Mouse (Mus musculus): ENCODE data around the gene Hoxb9. TPM values are rescaled to one million over a fixed set of nuclear protein-coding genes. Genes with fewer than 3 reads are reported as not detected.

Hoxb9 gene
- 0.09 TPM in 1 of 2 replicates, not detected in the other for polyA plus RNA-seq (2015; fragmentation: Nextera tagmentation; extraction: Ambion mirVana)

DNA sequence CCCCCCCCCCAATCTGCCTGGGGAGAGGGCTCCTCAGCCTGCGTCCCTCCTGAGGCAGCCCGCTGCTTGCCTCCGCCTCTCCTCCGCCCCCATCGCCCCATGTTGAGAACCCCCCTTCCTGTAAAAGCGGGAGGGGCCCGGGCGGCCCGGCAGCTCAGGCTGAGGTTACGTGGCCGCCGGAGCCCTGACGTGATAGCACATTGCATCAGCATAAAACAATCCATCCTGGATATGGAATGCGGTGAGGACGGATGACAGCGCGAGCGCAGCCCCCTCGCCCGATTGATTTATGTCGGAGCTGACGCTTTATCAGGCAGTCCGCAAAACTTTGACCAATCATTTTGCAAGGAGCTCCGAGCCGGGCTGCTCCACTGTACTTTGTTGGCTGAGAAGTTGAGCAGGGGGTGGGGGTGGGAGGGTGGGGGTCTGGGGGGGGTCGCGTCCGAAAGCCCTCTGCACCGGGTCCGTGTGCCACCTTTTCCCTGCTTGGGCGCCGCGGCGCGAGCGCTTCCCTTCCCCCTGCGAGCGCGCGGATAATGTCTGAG, at the start of gene Hoxb9:
Hoxb9 (plus strand) TSS at position 462 of the 545 bp plus-strand sequence.
- DNase-seq (ENCODE audit: low spot score) = no peak

DNA sequence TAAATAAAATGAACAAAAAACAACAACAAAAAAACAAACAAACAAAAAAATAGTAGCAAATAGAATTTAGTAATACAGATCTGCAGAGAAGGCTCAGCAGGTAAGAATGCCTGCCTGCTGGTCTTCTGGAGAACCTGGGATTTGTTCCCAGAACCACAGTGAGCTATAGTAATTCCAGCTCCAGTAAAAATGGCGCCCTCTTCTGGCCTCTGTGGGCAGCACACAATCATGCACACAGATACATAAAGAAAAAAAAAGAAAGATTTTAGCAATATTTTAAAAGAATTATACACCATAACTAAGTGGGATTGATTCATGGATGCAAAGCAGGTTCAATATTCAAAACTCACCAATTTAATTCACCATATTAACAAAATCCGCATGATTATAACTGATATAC, 47.4 kb upstream of the Hoxb9 start:
- no peak for DNase-seq (ENCODE audit: low spot score)

GRCm38 (mm10) chr11:96227676-96228075, 43.6 kb upstream of the Hoxb9 start:
- no peak for DNase-seq (ENCODE audit: low spot score)

- peak; percentile 61 for DNase-seq (ENCODE audit: low spot score)
Measured at GRCm38 (mm10) chr11:96234906-96235305, 36.4 kb upstream of the Hoxb9 start.

GRCm38 (mm10) chr11:96240211-96240610, 31.0 kb upstream of the Hoxb9 start:
- peak; percentile 39 for DNase-seq (ENCODE audit: low spot score)

- DNase-seq (ENCODE audit: low spot score) = no peak
Measured at GRCm38 (mm10) chr11:96250901-96251300, 20.4 kb upstream of the Hoxb9 start.

- no peak for DNase-seq (ENCODE audit: low spot score)
Measured at GRCm38 (mm10) chr11:96251480-96252031, 19.7 kb upstream of the Hoxb9 start.

- DNase-seq (ENCODE audit: low spot score) = no peak
Measured at GRCm38 (mm10) chr11:96252541-96253120, 18.6 kb upstream of the Hoxb9 start.

DNA sequence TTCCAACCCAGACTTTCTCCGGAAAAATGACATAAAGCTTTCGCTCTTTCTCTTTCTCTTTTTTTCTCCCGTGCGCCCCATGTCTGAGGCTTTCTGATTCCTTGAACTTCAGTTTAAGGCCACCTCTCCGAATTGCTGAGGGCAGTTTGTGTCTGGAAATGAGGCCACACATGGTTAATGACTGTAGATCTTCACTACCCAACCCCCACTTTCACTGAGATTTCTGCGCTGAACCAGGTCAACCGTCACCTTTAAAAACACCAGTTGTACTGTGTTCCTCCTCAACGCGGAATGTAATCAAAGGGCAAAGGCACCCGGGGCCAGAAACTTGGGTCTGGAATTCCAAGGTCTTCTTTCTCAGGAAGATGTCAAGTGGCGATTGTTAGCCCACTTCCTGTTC, 17.0 kb upstream of the Hoxb9 start:
- DNase-seq (ENCODE audit: low spot score) = no peak

- DNase-seq (ENCODE audit: low spot score) = no peak
Measured at GRCm38 (mm10) chr11:96255111-96255995, 15.9 kb upstream of the Hoxb9 start.

DNA sequence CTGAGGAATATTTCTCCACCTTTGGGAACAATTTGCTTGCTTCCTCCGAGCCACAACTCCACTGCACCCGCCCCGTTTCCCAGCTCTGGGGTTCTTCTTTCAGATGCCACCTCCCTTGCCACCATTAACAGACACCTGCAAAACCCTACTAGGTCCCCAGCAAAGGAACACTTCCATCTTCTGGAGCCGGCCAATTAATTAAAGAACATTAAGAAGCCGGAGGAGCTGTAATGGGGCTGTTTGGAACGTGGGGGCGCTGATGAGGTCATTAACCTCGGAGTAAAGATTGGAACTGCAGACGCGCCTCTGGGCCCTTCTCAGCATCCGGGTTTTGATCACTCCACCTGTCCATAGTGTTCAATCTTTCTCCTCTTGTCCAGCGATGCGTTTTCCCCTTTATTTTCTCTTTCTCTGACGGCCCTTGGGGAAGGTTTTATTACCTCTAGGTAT, 15.2 kb upstream of the Hoxb9 start:
- DNase-seq (ENCODE audit: low spot score) = no peak

DNA sequence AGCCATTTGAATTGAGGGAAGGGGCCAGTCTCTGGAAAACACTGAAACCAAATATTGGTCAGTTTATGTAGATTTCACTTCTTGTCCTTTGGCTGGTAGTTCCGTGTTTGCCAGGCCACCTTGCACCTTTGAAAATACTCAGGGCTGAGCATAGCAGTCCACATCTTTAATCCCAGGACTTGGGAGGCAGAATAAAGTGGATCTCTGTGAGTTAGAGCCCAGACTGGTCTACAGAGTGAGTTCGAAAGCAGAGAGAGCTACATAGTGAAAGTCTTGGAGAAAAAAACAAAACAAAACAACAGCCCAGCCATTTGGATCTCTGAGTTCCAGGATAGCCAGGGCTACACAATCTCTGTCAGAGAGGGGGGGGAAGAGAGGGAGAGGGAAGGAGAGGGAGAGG, 14.1 kb upstream of the Hoxb9 start:
- no peak for DNase-seq (ENCODE audit: low spot score)

GRCm38 (mm10) chr11:96259038-96259437, 12.2 kb upstream of the Hoxb9 start:
- no peak for DNase-seq (ENCODE audit: low spot score)

DNA sequence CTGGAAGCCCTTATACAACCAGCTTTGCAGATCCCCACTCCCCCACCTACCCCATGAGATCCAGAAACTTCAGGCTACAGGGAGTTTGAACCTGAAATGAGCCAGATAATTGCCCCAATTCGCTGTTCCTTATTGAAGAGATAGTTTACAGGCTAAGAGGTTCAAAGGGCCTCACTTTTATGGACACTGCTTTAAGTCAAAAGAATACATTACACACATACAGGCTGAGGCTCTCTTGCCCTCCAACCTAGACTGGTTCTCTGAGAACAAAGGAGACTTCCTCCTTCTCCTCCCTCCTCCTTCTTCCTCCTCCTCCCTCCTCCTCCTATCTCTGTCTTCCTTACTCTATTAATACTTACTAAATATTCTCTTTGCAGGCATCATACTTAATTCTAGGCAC, 11.7 kb upstream of the Hoxb9 start:
- no peak for DNase-seq (ENCODE audit: low spot score)

- no peak for DNase-seq (ENCODE audit: low spot score)
Measured at GRCm38 (mm10) chr11:96260310-96260970, 10.8 kb upstream of the Hoxb9 start.

DNA sequence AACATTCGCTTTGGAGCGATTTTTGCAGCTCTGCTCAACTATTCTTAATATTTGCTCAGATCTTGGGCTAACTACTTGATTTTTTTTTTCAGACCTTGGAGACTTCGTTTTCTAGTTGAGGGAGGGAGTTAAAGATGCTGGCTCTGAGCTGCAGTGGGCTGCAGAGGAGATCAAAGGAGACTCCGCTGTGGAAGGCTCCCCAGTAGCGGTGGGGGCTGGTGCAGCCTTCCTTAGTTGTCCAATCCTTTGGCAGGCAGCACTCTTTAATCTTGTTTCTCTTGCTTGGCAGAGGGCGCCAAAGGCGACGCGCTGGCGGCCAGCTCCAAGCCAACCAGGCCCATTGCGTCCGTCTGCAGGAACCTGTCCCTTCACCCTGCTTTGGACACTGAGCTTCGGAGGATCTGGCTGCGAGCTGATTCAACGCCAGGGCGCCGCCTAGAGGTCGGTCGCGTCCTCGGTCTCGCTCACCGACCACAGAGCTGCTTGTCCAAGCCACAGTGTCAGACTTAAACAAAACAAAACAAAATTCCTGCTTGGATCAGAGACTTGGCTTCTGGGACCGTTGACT, 9.8 kb upstream of the Hoxb9 start:
- DNase-seq (ENCODE audit: low spot score) = peak; percentile 53

- DNase-seq (ENCODE audit: low spot score) = no peak
Measured at GRCm38 (mm10) chr11:96262262-96262830, 8.9 kb upstream of the Hoxb9 start.

DNA sequence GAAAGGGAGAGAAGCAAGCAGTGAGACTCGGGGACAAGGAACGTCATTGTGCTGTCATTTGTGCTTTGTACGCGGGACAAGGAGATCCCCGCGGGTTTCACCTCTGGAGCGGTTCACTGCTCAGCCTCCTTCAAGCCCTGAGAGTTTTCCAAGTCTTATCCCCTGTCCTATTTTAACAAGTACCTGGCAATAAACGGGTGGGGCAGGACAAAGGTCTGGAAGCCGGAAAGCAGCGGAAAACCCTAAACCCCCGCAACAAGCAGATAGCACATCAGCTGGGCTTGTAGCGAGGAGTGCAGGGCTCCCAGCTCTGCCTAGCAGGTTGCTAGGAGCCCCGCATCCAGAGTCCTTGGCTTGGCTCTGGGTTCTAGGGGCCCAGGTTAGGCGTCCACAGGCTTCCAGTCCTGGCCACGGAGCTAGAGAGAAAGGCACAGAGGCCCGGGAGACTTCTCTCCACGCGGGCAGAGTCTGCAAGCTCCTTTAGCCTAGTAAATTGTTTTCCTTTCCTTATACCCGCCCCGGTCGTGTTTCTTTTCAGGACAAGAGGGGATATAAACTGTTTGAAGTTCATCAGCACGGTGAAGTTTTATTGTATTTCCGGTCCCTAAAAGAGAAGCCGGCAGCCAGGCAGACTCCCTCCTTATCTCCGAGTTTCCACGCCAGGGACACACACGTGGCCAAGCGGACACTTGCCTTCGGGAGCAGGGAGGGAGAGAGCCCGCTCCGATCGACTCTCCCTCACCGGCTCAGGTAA, 7.4 kb upstream of the Hoxb9 start:
- DNase-seq (ENCODE audit: low spot score) = no peak

GRCm38 (mm10) chr11:96264390-96265020, 6.8 kb upstream of the Hoxb9 start:
- no peak for DNase-seq (ENCODE audit: low spot score)

DNA sequence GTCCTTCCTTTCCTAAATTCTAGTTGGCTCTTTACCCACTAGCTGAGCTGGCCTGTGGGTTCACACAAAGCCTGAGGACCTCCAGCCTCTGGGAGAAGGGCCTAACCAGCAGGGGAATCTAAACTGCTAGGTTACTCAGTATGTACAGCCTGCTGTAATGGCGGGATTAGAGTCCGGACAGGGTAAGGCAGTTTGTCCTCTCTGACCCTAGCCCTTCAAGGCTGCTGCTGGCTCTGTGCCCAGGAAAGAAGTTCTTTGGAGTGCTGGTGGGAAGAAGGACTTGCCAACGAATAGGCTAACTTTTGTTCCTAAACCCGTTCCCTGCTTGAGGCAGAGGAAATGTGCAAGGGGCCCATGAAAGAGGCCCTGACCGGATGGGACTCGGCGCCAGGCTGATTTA, 5.3 kb upstream of the Hoxb9 start:
- DNase-seq (ENCODE audit: low spot score) = no peak

Measured in thymus, postnatal 0 days (tissue).